ENCODE assay signal across 16 mouse cellular contexts in genomic region chr10:9229116-9229515, GRCm38 (mm10).
"Had no signal": no experiment of that assay in that cellular context is flagged by ENCODE, and none has a peak within 500 bp of the region (broad histone marks: within the 10 kb centered on the region; RNA-seq: fewer than 3 reads in every experiment).

No protein-coding gene starts in this region.

- H3K4me1 ChIP-seq: lung, embryonic 15.5 days; megakaryocyte, embryonic 14.5 days; neural tube, embryonic 12.5 days; stomach, embryonic 15.5 days had no signal

- H3K9ac ChIP-seq: lung, embryonic 15.5 days; midbrain, embryonic 13.5 days; midbrain, embryonic 15.5 days; neural tube, embryonic 12.5 days; stomach, embryonic 15.5 days had no signal

- H3K4me2 ChIP-seq: lung, embryonic 15.5 days; midbrain, embryonic 11.5 days; midbrain, embryonic 13.5 days; midbrain, embryonic 15.5 days; neural tube, embryonic 12.5 days; stomach, embryonic 15.5 days had no signal

- DNase-seq: lung, postnatal 14 days; lung, postnatal 36 days; right cerebral cortex, postnatal 14 days; thymus, adult 2 months; thymus, postnatal 25 days; thymus, postnatal 4 days had no signal

- H3K4me3 ChIP-seq: lung, embryonic 15.5 days; megakaryocyte, embryonic 14.5 days; midbrain, embryonic 13.5 days; midbrain, embryonic 15.5 days; neural tube, embryonic 12.5 days; stomach, embryonic 15.5 days had no signal

- H3K36me3 ChIP-seq: lung, embryonic 15.5 days; midbrain, embryonic 13.5 days; midbrain, embryonic 15.5 days; neural tube, embryonic 12.5 days; stomach, embryonic 15.5 days had no signal

- ATAC-seq: lung, postnatal 0 days had no signal

- H3K27me3 ChIP-seq: lung, embryonic 15.5 days; megakaryocyte, embryonic 14.5 days; midbrain, embryonic 13.5 days; midbrain, embryonic 15.5 days; neural tube, embryonic 12.5 days; stomach, embryonic 15.5 days had no signal

- H3K9me3 ChIP-seq: lung, embryonic 15.5 days; midbrain, embryonic 13.5 days; midbrain, embryonic 15.5 days; neural tube, embryonic 12.5 days; stomach, embryonic 15.5 days had no signal

- H3K27ac ChIP-seq: lung, embryonic 15.5 days; macrophage; midbrain, embryonic 13.5 days; midbrain, embryonic 15.5 days; neural tube, embryonic 12.5 days; stomach, embryonic 15.5 days; stomach, postnatal 0 days had no signal
